Comparison of ENCODE assay signal across 15 mouse cellular contexts in the genomic region with DNA sequence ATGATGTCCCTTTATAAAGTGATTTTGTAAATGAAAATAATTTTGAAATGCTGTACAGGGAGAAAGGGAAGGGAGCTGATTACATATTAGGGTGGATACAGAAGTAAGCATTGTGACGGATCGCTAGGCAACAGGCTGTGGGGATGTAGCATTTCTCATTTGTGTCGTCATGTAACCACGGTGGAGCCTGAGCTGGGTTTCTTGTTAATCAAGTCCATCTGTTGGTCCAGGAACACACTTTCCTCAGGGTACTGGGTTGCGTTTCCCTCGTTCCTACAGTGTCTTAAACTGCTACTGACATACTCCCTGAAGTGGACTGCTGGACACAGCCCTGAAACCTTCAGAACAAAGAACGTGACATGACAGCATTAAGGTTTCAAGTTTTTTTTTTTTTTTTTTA. TPM values are rescaled to one million over a fixed set of nuclear protein-coding genes. Genes with fewer than 3 reads are reported as not detected.
DNase-seq lines count a peak whose midpoint lies in the region; ATAC-seq and TF ChIP-seq lines count a peak whose summit lies in the region.
"Had no signal": no experiment of that assay in that cellular context is flagged by ENCODE, and none has a peak within 500 bp of the region (broad histone marks: within the 10 kb centered on the region; RNA-seq: fewer than 3 reads in every experiment).

No protein-coding gene starts in this region.

- no peak overlapping the region for H3K27ac ChIP-seq in midbrain, embryonic 14.5 days (replicated peaks; ENCODE audit: low read depth, low read length)
- no peak overlapping the region for H3K27ac ChIP-seq in midbrain, postnatal 0 days (ENCODE audit: low read depth, low read length)
- H3K27ac ChIP-seq in embryonic facial prominence, embryonic 10.5 days (replicated peaks) = no peak overlapping the region
- no peak overlapping the region for H3K27ac ChIP-seq in limb, embryonic 11.5 days (replicated peaks; ENCODE audit: low read depth, low read length)
- H3K27ac ChIP-seq: hindbrain, embryonic 15.5 days; neural tube, embryonic 12.5 days had no signal

- no peak overlapping the region for H3K4me2 ChIP-seq in midbrain, embryonic 14.5 days (ENCODE audit: low read length)
- no peak overlapping the region for H3K4me2 ChIP-seq in midbrain, postnatal 0 days (ENCODE audit: low read depth, low read length, poor library complexity, severe bottlenecking)
- H3K4me2 ChIP-seq in limb, embryonic 11.5 days (ENCODE audit: low read depth, severe bottlenecking) = no peak overlapping the region
- H3K4me2 ChIP-seq: hindbrain, embryonic 15.5 days; lung, embryonic 14.5 days; neural tube, embryonic 12.5 days had no signal

- no peaks in the 10 kb centered on the region for H3K9me3 ChIP-seq in midbrain, embryonic 14.5 days (ENCODE audit: control insufficient read depth, low read length)
- H3K9me3 ChIP-seq in midbrain, postnatal 0 days (ENCODE audit: low read length) = no peaks in the 10 kb centered on the region
- H3K9me3 ChIP-seq in embryonic facial prominence, embryonic 10.5 days = no peaks in the 10 kb centered on the region
- no peaks in the 10 kb centered on the region for H3K9me3 ChIP-seq in limb, embryonic 11.5 days (ENCODE audit: control insufficient read depth, low read length)
- H3K9me3 ChIP-seq: hindbrain, embryonic 15.5 days; megakaryocyte, embryonic 14.5 days; neural tube, embryonic 12.5 days had no signal

- H3K9ac ChIP-seq in midbrain, embryonic 14.5 days (replicated peaks; ENCODE audit: low read length) = no peak overlapping the region
- H3K9ac ChIP-seq in midbrain, postnatal 0 days (replicated peaks; ENCODE audit: low read length, poor library complexity, severe bottlenecking) = no peak overlapping the region
- H3K9ac ChIP-seq in limb, embryonic 11.5 days (ENCODE audit: low read length) = no peak overlapping the region
- H3K9ac ChIP-seq: hindbrain, embryonic 15.5 days; lung, embryonic 14.5 days; neural tube, embryonic 12.5 days had no signal

- DNase-seq in midbrain, embryonic 14.5 days = peak; percentile 42
- no peak for DNase-seq in midbrain, postnatal 0 days (ENCODE audit: low spot score)
- DNase-seq in embryonic facial prominence, embryonic 10.5 days (ENCODE audit: low spot score) = peak; percentile 75
- peak; percentile 76 for DNase-seq in limb, embryonic 11.5 days (ENCODE audit: low spot score)
- no peak for DNase-seq in lung, postnatal 14 days
- no peak for DNase-seq in left cerebral cortex, adult 11 months (ENCODE audit: low spot score)
- DNase-seq in left cerebral cortex, adult 8-10 months (ENCODE audit: low spot score in 2 of 2) = no peak
- DNase-seq: adrenal gland, postnatal 10 days; cerebellum, postnatal 25 days; kidney, adult 9 months; layer of hippocampus, adult 9-11 months; lung, embryonic 14.5 days had no signal

- H3K27me3 ChIP-seq in midbrain, embryonic 14.5 days (ENCODE audit: control insufficient read depth, insufficient read depth, low read length) = no peaks in the 10 kb centered on the region
- H3K27me3 ChIP-seq in midbrain, postnatal 0 days (ENCODE audit: insufficient read depth, low read length) = no peaks in the 10 kb centered on the region
- H3K27me3 ChIP-seq in embryonic facial prominence, embryonic 10.5 days (replicated peaks; ENCODE audit: low read depth, poor library complexity, severe bottlenecking) = no peaks in the 10 kb centered on the region
- H3K27me3 ChIP-seq in limb, embryonic 11.5 days (ENCODE audit: control insufficient read depth, insufficient read depth, low read length) = no peaks in the 10 kb centered on the region
- H3K27me3 ChIP-seq: hindbrain, embryonic 15.5 days; neural tube, embryonic 12.5 days had no signal

- 37% methylated on average over 7 of the region's 7 CpGs for WGBS in midbrain, embryonic 14.5 days
- WGBS in midbrain, postnatal 0 days = 42% methylated on average over 7 of the region's 7 CpGs
- WGBS in embryonic facial prominence, embryonic 10.5 days = 30% methylated on average over 7 of the region's 7 CpGs
- 14% methylated on average over 7 of the region's 7 CpGs for WGBS in limb, embryonic 11.5 days

- no peak for TF ChIP-seq CTCF in midbrain, postnatal 0 days (IDR thresholded peaks at IDR 0.05)

- peaks cover 27% of the 10 kb centered on the region for H3K36me3 ChIP-seq in midbrain, embryonic 14.5 days (ENCODE audit: control insufficient read depth, insufficient read depth, low read length)
- peaks cover 9% of the 10 kb centered on the region for H3K36me3 ChIP-seq in midbrain, postnatal 0 days (ENCODE audit: insufficient read depth, low read length)
- H3K36me3 ChIP-seq in embryonic facial prominence, embryonic 10.5 days (replicated peaks) = peaks cover 49% of the 10 kb centered on the region
- H3K36me3 ChIP-seq in limb, embryonic 11.5 days (ENCODE audit: control insufficient read depth, insufficient read depth, low read length) = peaks cover 5% of the 10 kb centered on the region; the same call in 1 of the 2 replicates

- no peak overlapping the region for H3K4me3 ChIP-seq in midbrain, embryonic 14.5 days (replicated peaks; ENCODE audit: low read depth, low read length)
- no peak overlapping the region for H3K4me3 ChIP-seq in midbrain, postnatal 0 days (ENCODE audit: low read depth, low read length)
- H3K4me3 ChIP-seq in embryonic facial prominence, embryonic 10.5 days = no peak overlapping the region
- H3K4me3 ChIP-seq in limb, embryonic 11.5 days (ENCODE audit: low read depth, low read length) = no peak overlapping the region
- H3K4me3 ChIP-seq: hindbrain, embryonic 15.5 days; megakaryocyte, embryonic 14.5 days; neural tube, embryonic 12.5 days had no signal

- no peaks in the 10 kb centered on the region for H3K4me1 ChIP-seq in midbrain, embryonic 14.5 days (ENCODE audit: control insufficient read depth, insufficient read depth, low read length)
- H3K4me1 ChIP-seq in midbrain, postnatal 0 days (ENCODE audit: insufficient read depth, low read length) = no peaks in the 10 kb centered on the region
- H3K4me1 ChIP-seq in embryonic facial prominence, embryonic 10.5 days = peaks cover 22% of the 10 kb centered on the region
- peaks cover 9% of the 10 kb centered on the region; the same call in 1 of the 2 replicates for H3K4me1 ChIP-seq in limb, embryonic 11.5 days (ENCODE audit: control insufficient read depth, insufficient read depth, low read length)
- H3K4me1 ChIP-seq: megakaryocyte, embryonic 14.5 days had no signal

- ATAC-seq in midbrain, embryonic 14.5 days (ENCODE audit: low FRiP score, low TSS enrichment) = no peak
- ATAC-seq in midbrain, postnatal 0 days (ENCODE audit: low FRiP score) = no peak
- peak; percentile 84 for ATAC-seq in limb, embryonic 11.5 days (ENCODE audit: insufficient number of reproducible peaks, low FRiP score, low TSS enrichment, low read depth)

RNA-seq across cellular contexts. Expression of a gene that starts 18.6 kb away (rescaled TPM):
- 29.9 and 30.9 TPM in 2 replicates for polyA plus RNA-seq in midbrain, embryonic 14.5 days (2014; fragmentation: Nextera tagmentation; extraction: Ambion mirVana)
- total RNA-seq in midbrain, postnatal 0 days (2014; rRNA removed) = 45.2 and 53.1 TPM in 2 replicates
- polyA plus RNA-seq in midbrain, postnatal 0 days (2015; fragmentation: Nextera tagmentation; extraction: Ambion mirVana) = 8.9 and 10.6 TPM in 2 replicates
- 12.8 and 13.3 TPM in 2 replicates for polyA plus RNA-seq in embryonic facial prominence, embryonic 10.5 days (2016; fragmentation: Nextera tagmentation; extraction: Ambion mirVana)
- 12.9 and 17.7 TPM in 2 replicates for polyA plus RNA-seq in limb, embryonic 11.5 days (2014; fragmentation: Nextera tagmentation; extraction: Ambion mirVana)
- 10 to 100 TPM in 3 of 4 experiments, 1 to 10 TPM in 1; 9.6 to 13.2 (median 11.1) TPM for total RNA-seq in left cerebral cortex, adult 8-10 months (2022)

RNA-seq across cellular contexts. Expression of a gene that starts 58.4 kb away (rescaled TPM):
- polyA plus RNA-seq in midbrain, embryonic 14.5 days (2014; fragmentation: Nextera tagmentation; extraction: Ambion mirVana) = 2.5 and 5.9 TPM in 2 replicates
- 3.2 and 27.2 TPM in 2 replicates for total RNA-seq in midbrain, postnatal 0 days (2014; rRNA removed)
- polyA plus RNA-seq in midbrain, postnatal 0 days (2015; fragmentation: Nextera tagmentation; extraction: Ambion mirVana) = 1.9 and 2.6 TPM in 2 replicates
- 40.4 and 44.0 TPM in 2 replicates for polyA plus RNA-seq in embryonic facial prominence, embryonic 10.5 days (2016; fragmentation: Nextera tagmentation; extraction: Ambion mirVana)
- polyA plus RNA-seq in limb, embryonic 11.5 days (2014; fragmentation: Nextera tagmentation; extraction: Ambion mirVana) = 29.3 and 30.5 TPM in 2 replicates
- total RNA-seq in left cerebral cortex, adult 8-10 months (2022) = 1 to 10 TPM; 1.3 to 1.9 (median 1.6) TPM

RNA-seq across cellular contexts. Expression of a gene that starts 58.6 kb away (rescaled TPM):
- 8.1 and 8.9 TPM in 2 replicates for polyA plus RNA-seq in midbrain, embryonic 14.5 days (2014; fragmentation: Nextera tagmentation; extraction: Ambion mirVana)
- total RNA-seq in midbrain, postnatal 0 days (2014; rRNA removed) = 9.6 and 13.4 TPM in 2 replicates
- 9.2 and 9.8 TPM in 2 replicates for polyA plus RNA-seq in midbrain, postnatal 0 days (2015; fragmentation: Nextera tagmentation; extraction: Ambion mirVana)
- 27.2 and 32.3 TPM in 2 replicates for polyA plus RNA-seq in embryonic facial prominence, embryonic 10.5 days (2016; fragmentation: Nextera tagmentation; extraction: Ambion mirVana)
- polyA plus RNA-seq in limb, embryonic 11.5 days (2014; fragmentation: Nextera tagmentation; extraction: Ambion mirVana) = 25.8 and 27.8 TPM in 2 replicates
- 10 to 100 TPM; 12.1 to 15.6 (median 13.6) TPM for total RNA-seq in left cerebral cortex, adult 8-10 months (2022)

Comparison
In these comparisons a context has a peak if more than half of its experiments do, and no peak if none do; other contexts are left out.
1. DNase-seq: peak in midbrain, embryonic 14.5 days (single experiment), embryonic facial prominence, embryonic 10.5 days (single experiment) and limb, embryonic 11.5 days (single experiment); none in midbrain, postnatal 0 days (single experiment), lung, postnatal 14 days (single experiment), left cerebral cortex, adult 11 months (single experiment) and left cerebral cortex, adult 8-10 months (0 of 2).